Mouse (Mus musculus) heart, adult 11 months (tissue): ENCODE measurements at regions not wholly inside any gene's neighbourhood (a gene's known extent, or its start where the extent isn't known, plus 50 kb on each side); places are given as distances from the start of the nearest gene placed in this dataset.
A peak's percentile ranks its signal among the peaks of the same experiment; 100 is the strongest.

ENCODE experiments used
- DNase-seq: peaks from one replicate; pipeline ENCODE4 v3.0.0; 2022

- no peak for DNase-seq
These were observed 233.0 kb downstream of the Phf14 start for GRCm38 (mm10) chr6:12140596-12140995.

GRCm38 (mm10) chr6:12145216-12145615 is 237.6 kb downstream of the Phf14 start:
- no peak for DNase-seq

DNA sequence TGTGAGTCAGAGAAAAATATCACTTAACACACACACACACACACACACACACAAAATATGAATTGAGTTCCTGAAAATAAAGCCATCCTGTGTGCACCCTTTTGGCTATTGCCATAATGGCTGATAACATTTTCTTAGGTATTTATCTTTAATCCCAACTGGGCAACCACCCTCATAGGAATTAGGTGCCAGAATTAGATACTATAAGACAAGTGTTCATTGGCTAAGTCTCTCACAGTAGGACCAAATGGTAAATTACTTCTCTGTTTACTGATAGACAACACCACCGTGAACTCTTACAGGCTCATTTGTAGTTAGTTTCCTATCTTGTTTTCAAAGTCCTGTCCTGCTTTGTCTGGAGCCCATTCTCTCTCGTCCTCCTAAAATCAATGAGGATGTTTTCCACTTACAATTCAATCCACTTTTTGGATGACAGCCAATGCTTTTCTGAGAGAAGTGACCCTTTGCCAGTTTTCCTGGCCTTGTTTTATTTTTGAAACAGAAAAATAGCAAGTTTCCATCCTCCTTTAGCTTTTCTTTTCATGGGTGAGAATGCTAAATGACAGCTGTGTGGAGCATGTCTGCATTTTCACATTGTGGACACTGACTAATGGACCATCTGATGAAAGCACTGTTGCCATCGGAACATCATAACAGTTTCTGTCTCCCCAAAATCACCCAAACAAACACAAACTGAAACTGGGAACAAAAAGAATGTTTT is 243.2 kb downstream of the Phf14 start:
- DNase-seq: no peak

GRCm38 (mm10) chr6:12163971-12164370 is 256.4 kb downstream of the Phf14 start:
- DNase-seq: no peak

- no peak for DNase-seq
These were observed 260.9 kb downstream of the Phf14 start for GRCm38 (mm10) chr6:12168533-12168932.

DNA sequence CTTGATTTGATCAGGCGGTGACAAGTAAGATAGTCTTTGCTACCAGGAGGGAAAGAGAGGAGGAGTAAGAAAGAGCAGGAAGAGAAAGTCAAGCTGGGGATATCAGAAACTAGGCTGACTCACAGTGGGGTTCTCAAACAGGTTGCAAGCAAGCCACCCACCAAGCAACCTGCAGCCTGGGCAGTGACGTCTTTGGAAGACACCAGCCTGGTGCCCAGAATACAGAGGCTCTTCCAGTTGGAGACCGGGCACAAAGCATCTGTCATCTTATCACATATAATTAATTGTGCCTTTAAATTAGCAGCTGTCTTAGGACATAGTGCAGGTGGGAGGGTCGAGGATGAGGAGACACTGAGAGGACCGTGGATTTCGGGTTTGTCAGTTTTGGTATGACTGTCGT is 261.8 kb downstream of the Phf14 start:
- no peak for DNase-seq

DNA sequence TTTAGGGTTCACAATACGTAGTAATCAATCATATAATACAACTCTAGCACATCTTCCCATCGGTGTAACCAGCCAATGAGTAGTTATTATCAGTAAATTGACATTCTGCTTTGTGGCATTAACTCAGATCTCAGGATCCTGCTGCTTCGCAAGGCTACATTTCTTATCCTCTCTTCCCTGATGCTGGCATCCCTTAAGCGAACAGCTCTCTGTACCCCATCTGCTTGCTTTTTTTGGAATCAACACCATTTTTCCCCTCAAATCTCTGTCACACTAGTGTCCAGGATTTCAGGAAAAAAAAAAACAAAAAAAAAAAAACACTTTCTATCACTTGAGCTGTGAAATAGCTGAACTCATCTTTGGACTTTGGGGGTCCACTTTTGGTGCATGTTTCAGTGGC is 263.1 kb downstream of the Phf14 start:
- no peak for DNase-seq

GRCm38 (mm10) chr6:12171189-12171588 is 263.6 kb downstream of the Phf14 start:
- DNase-seq: no peak

GRCm38 (mm10) chr6:12177996-12178395 is 270.4 kb downstream of the Phf14 start:
- no peak for DNase-seq

- no peak for DNase-seq
These were observed 273.3 kb downstream of the Phf14 start for GRCm38 (mm10) chr6:12180951-12181350.

DNA sequence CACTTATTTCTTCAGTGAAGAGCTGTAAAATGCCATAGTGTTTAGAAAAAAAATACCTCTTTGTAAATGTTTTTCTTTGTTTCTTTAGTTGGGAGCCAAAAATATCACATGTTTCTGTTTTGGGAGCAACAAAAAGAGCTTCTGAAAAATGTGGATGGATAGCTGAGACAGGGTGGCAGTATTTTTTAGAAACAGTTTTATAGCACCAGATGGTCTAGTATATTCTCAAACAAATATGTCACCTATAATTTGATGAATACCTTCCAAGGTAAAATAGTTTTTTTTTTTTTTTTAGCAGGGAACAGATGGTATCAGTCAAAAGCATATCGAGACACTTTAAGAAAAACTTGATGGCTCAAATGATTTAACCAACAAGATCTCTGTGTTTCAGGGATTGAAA is 302.6 kb downstream of the Phf14 start:
- DNase-seq: no peak

DNA sequence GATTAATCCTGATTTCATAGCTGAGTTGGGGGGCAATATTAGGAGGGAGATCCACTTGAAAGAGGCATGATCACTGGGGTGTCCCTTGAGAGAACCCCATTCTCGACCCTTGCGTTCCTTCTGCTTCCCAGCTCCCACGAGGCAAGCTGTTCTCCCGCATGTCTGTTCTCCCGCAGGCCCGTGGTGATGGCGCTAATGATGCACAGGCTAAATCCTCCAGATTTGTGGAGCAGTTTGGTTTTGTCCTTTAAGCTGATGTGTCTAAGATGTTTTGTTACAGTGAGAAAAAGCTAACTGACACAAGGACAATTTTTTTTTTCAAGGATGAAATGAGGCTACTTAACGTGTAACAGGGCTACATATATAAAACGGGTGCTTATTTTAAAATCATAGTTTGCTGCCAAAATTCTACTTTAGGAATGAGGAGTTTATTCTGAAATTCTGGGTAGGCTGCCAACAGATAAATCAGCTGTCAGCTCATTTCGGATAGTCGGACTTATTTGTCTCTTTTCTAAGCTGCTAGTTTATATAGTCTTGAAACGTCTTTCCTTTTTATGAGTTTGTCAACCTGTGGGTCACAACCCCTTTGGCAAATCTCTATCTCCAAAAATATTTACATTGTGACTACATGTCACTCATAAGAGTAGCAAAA is 307.0 kb downstream of the Phf14 start:
- no peak for DNase-seq

GRCm38 (mm10) chr6:12215178-12215553 is 307.6 kb downstream of the Phf14 start:
- DNase-seq: no peak

GRCm38 (mm10) chr6:12244151-12244550 is 336.5 kb downstream of the Phf14 start:
- no peak for DNase-seq

- peak; percentile 66 for DNase-seq
These were observed 340.4 kb downstream of the Phf14 start for GRCm38 (mm10) chr6:12247975-12248374.

DNA sequence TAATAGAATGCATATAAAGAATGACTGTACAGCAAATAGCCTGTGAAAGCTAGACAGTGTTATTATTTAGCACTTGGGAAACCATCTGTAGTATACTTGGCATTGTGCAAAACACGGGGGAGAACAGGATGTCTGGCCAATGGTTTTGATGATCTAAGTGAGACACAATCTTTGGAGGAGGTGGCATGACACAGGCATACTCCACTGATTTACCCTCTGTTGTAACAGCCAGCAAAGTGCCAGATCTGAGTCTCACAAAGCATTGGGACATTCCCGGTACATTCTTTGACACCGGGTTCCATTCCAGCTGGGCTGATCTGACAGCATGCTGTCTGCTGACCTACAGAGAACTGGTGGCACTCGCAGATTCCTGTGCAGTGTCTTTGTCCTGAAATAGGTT is 341.0 kb downstream of the Phf14 start:
- DNase-seq: peak; percentile 89

- DNase-seq: no peak
These were observed 346.9 kb downstream of the Phf14 start for GRCm38 (mm10) chr6:12254507-12254906.

DNA sequence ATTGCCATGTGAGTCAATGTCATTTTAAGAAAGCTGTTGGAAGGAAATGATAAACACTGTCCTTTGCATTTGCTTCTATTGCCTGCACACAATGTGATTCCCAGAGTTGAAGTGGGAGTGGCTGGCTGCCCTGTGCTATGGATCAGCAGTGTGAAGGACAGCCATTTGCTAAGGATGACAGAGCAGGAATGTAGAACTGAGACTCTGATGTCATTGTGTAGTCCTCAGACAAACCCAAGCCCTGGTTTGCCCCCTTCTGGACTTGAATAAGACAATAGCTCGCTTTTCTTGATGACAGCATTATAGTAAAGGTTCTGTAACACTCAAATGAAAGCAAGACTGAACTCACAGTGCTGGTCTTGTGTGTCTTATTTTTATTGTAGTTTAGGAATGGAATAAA is 347.8 kb downstream of the Phf14 start:
- peak; percentile 51 for DNase-seq

GRCm38 (mm10) chr6:12258273-12258672 is 350.7 kb downstream of the Phf14 start:
- peak; percentile 46 for DNase-seq

DNA sequence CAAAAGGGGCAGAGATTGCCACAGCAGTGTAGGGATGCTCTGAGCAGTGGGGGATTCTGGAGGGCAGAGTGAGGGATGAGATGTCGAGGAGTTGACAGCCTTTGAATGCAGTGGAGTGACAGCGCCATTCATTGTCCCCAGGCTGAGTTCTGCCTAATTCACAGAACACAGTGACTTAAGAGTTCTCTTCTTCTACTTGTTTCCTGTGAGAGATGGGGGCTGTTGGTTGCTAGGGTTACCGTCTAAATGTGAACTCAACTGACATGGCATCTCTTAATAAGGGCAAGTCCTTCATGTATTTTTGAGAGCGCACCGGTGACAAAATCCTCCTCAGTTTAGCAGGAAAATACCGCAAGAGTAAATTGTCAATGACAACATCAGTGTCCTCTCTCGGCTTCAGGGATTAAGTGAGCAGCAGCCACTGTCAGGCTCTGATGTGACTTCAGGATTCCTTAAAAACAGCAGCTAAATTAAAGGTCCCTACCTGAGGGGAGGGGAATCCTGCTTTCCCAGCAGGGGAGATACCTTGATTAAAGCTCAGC is 351.4 kb downstream of the Phf14 start:
- DNase-seq: peak; percentile 57

- no peak for DNase-seq
These were observed 352.0 kb downstream of the Phf14 start for GRCm38 (mm10) chr6:12259629-12260028.

DNA sequence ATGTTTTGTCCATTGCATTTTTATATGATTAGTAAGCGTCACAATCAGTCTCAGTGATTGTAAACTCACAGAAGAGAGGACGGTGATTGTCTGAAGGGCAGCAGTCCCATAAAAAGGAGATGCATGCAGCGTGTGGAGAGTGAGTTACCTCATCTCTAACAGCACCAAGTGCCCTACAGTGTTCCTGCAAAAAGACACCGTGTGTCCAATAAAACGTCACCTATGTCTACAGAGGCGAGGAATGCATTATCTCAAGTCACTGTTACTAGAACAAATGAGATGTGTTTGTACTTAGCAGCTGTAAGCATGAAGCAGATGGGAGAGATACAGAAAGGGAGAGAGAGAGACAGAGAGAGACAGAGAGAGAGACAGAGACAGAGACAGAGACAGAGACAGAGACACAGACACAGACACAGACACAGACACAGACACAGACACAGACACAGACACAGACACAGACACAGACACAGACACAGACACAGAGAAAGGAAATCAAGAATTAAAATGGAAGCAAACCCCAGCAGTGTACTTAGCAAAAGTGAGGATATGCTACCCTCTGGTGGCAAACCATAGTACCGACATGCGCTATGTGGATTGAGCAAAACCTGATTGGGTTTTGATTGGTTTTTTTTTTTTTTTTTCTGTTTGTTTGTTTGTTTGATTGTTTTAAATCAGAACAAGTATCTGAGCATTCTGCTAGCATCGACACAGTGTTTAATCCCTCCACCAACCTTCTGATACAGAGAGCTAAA is 352.9 kb downstream of the Phf14 start:
- no peak for DNase-seq
